Mouse (Mus musculus): ENCODE data around the gene Hrct1.

Gene Hrct1

GRCm38 (mm10) chr4:43727718-43728575, 959 bp downstream of the Hrct1 start:
- peak; percentile 39 for DNase-seq (ENCODE audit: low spot score)

- DNase-seq (ENCODE audit: low spot score) = peak; percentile 46
Measured at GRCm38 (mm10) chr4:43728576-43728954, 1.6 kb downstream of the Hrct1 start.

GRCm38 (mm10) chr4:43729126-43729525, 2.1 kb downstream of the Hrct1 start:
- no peak for DNase-seq (ENCODE audit: low spot score)

GRCm38 (mm10) chr4:43729794-43730550, 3.0 kb downstream of the Hrct1 start, which contains the start of gene Spaar:
Gene Spaar (plus strand): TSS chr4:43730034.
- DNase-seq (ENCODE audit: low spot score) = no peak

- no peak for DNase-seq (ENCODE audit: low spot score)
Measured at GRCm38 (mm10) chr4:43730750-43731297, 3.8 kb downstream of the Hrct1 start.

GRCm38 (mm10) chr4:43732171-43732570, 5.2 kb downstream of the Hrct1 start:
- DNase-seq (ENCODE audit: low spot score) = no peak

- no peak for DNase-seq (ENCODE audit: low spot score)
Measured at GRCm38 (mm10) chr4:43733186-43733585, 6.2 kb downstream of the Hrct1 start.

GRCm38 (mm10) chr4:43737144-43737543, 10.2 kb downstream of the Hrct1 start:
- DNase-seq (ENCODE audit: low spot score) = no peak

GRCm38 (mm10) chr4:43738989-43739674, 12.1 kb downstream of the Hrct1 start:
- DNase-seq (ENCODE audit: low spot score) = no peak

- DNase-seq (ENCODE audit: low spot score) = no peak
Measured at GRCm38 (mm10) chr4:43741526-43741925, 14.5 kb downstream of the Hrct1 start.

GRCm38 (mm10) chr4:43742637-43743036, 15.6 kb downstream of the Hrct1 start:
- DNase-seq (ENCODE audit: low spot score) = no peak

GRCm38 (mm10) chr4:43743099-43743498, 16.1 kb downstream of the Hrct1 start:
- no peak for DNase-seq (ENCODE audit: low spot score)

- no peak for DNase-seq (ENCODE audit: low spot score)
Measured at GRCm38 (mm10) chr4:43745187-43745586, 18.2 kb downstream of the Hrct1 start.

GRCm38 (mm10) chr4:43757213-43757612, 30.2 kb downstream of the Hrct1 start:
- DNase-seq (ENCODE audit: low spot score) = no peak

- no peak for DNase-seq (ENCODE audit: low spot score)
Measured at GRCm38 (mm10) chr4:43759571-43760418, 32.8 kb downstream of the Hrct1 start.

- DNase-seq (ENCODE audit: low spot score) = peak; percentile 26
Measured at GRCm38 (mm10) chr4:43760460-43760859, 33.5 kb downstream of the Hrct1 start.

- DNase-seq (ENCODE audit: low spot score) = no peak
Measured at GRCm38 (mm10) chr4:43761336-43761735, 34.3 kb downstream of the Hrct1 start.

- DNase-seq (ENCODE audit: low spot score) = peak; percentile 52
Measured at GRCm38 (mm10) chr4:43763410-43763809, 36.4 kb downstream of the Hrct1 start.

GRCm38 (mm10) chr4:43768341-43768740, 41.4 kb downstream of the Hrct1 start:
- no peak for DNase-seq (ENCODE audit: low spot score)

GRCm38 (mm10) chr4:43769374-43769773, 42.4 kb downstream of the Hrct1 start:
- no peak for DNase-seq (ENCODE audit: low spot score)

GRCm38 (mm10) chr4:43770909-43771308, 43.9 kb downstream of the Hrct1 start, which contains the start of gene Olfr159:
Gene Olfr159 (minus strand): TSS chr4:43771009.
- no peak for DNase-seq (ENCODE audit: low spot score)
